Mouse (Mus musculus): ENCODE measurements at regions not wholly inside any gene's neighbourhood (a gene's known extent, or its start where the extent isn't known, plus 50 kb on each side); places are given as distances from the start of the nearest gene placed in this dataset.
A peak's percentile ranks its signal among the peaks of the same experiment; 100 is the strongest.

DNA sequence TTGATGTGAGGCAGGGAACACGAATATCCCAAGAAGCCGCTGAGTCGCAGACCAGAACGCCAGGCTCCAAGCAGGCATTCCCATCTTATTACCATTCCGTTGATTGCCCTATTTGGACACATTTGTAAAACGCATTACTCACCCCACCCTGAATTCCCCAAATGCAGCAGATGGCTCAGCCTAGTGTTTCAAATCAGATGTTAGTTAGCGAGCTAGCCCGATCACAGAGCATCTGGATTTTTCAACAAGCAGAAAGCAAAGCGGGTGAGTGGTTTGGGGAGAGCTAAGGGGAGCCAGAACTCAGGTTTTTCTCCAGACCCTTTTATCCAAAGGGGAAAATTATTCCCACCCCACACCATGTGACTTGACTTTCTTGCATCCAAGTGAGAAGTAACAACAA lies 273.2 kb downstream of the Rwdd3 start:
- DNase-seq = no peak

DNA sequence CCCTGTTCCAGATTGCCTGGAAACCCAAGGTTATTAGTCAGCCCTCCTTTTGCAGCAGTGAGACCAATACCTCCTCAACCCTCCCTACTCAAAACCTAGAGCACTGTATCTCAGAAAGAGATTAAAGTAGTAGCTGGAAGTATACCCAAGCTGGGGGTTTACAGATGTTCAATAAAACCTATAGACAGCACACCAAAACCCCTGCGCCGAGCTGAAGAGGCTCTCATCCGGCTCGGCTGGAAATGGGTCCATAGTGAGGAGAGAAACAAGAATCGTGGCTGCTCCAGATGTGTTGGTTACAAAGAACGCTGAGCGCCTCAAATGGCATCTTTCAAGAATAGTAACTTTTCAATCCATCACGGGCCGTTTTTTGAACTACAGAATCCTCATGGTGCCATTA lies 273.7 kb downstream of the Rwdd3 start:
- no peak for DNase-seq

- DNase-seq = no peak
Observed at GRCm38 (mm10) chr3:120897221-120897620, 274.3 kb downstream of the Rwdd3 start.

- DNase-seq = peak; percentile 2
Observed at GRCm38 (mm10) chr3:120886063-120886841, 285.2 kb downstream of the Rwdd3 start.

DNA sequence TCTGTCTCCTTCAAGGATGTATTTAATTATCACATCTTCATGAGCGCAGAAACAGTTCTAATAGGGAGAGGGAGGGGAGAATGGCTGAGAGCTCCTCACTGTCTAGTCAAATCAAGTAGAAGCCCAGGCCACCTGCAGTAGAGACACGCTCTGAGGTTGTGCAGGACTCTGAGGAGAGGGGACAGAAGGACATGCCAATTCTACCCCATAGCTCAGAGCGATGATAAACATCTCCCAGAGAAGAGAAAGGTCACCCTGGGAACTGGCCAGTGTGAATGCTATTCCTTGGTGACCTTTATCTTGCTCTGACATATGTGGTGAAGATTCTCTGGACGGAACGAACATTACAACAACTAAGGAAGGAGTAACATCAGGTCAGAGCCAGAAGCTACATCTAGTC lies 286.1 kb downstream of the Rwdd3 start:
- no peak for DNase-seq

DNA sequence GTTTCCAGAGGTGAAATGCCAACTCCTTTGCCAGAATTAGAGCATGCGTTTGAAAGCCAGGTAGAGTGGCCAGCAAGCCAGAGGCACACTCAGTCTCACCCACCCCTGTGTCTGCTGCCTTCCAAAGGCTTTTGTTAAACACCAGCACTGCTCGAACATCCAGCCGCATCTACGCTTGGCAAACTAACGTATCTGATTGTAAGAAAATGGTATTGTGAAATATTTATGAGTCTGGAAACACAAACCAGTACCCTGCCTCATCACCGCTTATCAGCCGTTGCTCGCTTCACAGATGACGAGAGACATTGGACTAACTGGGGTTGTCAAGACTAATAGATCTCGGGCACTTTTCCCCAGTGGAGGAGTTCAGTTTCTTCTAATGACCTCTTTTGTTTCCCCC lies 287.3 kb downstream of the Rwdd3 start:
- no peak for DNase-seq

DNA sequence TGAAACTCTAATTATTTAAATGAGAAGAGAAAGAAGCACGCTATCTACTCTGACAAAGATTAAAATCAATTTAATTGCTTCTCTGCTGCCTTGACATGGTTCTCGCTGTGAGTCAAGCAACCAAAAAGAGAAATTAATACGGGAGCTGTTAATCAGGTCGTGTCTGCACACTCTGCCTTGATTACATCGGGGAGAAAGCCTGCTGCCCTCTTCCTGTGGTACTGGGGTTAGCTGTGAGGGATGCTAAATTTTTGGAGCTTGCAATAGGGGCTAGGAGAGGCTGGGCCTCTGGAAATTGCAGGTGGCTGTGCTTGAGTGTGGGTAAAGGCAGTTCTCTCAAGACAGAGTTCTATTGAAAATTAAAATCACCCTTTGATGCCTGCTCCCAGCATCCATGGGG lies 287.8 kb downstream of the Rwdd3 start:
- no peak for DNase-seq

DNA sequence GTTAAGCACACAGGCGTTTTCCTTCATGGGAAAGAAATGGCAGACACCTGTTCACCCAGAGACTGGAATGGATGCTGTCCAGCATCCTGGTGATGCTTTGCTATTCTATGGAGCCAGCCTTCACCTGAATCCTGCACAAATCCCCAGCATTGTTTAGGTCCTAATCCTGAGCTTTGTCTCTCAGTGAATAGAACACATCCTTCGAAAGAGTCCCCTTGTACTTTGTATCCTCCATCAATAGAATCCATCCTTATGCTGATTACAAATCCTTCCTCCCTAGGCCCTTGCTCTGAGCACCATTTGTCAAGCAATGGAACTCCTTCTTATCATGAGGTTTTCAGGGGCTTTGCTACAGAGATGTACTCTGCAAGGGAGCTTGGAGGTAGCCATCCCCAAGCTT lies 292.1 kb downstream of the Rwdd3 start:
- DNase-seq = no peak

DNA sequence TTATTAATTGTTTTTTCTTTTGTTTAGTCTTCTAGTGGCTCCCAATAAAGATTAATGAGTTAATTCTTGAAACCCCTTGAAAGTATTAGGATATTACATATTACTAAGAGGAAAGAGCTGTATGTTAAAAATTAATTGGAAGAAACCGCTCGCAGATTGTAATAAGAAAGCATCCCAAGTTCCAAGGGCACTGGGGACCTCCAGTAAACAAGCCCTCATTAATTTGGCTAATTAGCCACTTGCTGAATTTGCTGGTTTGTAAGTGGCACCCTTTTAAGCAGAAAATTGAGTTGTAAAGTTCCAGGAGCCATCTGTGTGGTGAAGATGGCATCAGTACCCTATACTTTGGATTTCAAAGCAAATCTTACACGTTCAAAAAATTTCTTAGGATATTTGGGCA lies 295.8 kb downstream of the Rwdd3 start:
- DNase-seq = no peak

DNA sequence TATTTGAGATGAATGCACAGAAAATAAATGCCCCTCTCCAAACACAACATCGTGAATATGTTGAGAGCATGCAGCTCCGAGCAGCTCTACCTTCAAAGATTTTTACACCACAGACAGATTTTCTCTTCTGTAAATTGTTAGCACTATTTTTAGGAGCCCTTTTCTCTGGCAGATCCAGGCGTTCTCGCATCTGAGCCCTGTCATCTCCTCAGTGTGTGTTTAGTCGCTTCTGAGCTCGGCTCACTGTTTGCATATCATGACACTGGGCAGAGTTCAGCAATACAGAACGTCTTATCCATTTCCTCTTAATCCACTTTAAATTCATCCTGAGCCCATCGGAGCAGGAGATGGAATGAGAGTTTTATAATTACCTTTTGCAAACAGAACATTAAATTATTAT lies 306.5 kb downstream of the Rwdd3 start:
- no peak for DNase-seq

DNA sequence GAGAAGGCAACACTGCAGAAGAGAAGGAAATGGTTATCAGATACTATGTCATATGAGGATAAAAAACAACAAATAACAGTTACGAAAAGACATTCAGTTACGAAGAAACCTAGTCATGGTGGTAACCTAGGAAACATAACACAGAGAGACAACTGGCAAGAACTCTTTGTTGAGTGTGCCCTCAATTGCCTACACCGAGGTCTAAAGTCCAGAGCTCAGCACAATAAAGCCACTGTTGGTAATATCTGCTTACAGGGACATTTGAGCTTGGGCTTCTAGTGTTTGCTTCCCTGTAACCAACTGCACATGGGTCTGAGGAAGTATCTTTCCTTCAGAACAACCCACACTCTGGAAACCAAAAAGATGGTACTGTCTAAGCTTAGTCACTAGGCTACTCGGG lies 309.9 kb downstream of the Rwdd3 start:
- DNase-seq = no peak

GRCm38 (mm10) chr3:120858281-120858680 lies 313.2 kb downstream of the Rwdd3 start:
- no peak for DNase-seq

DNA sequence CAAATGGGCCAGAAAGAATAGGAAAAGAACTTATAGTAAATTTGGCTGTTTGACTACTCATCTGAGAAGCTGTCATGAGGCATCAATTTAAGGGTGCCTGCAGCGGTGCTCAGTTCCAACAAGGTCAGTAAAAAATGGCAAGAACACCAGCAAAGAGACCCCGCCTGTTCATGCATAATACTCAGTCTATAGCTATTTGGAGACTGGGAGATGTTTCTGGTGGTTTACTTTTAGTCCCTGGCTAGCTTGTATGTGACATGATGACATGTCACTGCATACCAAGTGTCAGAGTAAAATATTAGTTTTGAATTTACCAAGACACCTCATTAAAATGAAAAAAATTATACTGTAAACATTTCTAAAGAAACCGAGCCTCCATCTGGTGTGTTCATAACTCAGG lies 317.2 kb downstream of the Rwdd3 start:
- no peak for DNase-seq

GRCm38 (mm10) chr3:120843623-120844022 lies 327.9 kb downstream of the Rwdd3 start:
- no peak for DNase-seq

DNA sequence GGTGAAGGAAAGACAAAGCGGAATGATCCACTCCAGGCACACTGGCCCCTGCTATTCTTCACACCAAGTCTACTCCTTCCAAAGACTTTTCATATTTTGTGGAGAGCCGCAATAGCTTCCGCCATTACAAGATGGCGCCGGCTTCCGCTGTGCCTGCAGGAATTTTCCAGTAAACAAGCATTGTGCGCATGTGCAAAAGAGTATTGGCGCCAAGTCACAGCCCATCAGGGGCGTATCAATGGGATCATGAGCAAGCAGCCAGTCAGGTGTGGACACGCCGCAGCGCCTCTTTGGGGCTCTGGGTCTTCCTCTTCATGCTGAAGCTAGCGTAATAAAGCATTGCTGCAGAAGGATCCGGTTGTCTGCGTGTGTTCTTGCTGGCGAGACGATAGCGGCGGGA lies 348.0 kb downstream of the Rwdd3 start:
- DNase-seq = no peak

- DNase-seq = no peak
Observed at GRCm38 (mm10) chr3:120811901-120812300, 359.6 kb downstream of the Rwdd3 start.

- DNase-seq = no peak
Observed at GRCm38 (mm10) chr3:120810527-120810926, 361.0 kb downstream of the Rwdd3 start.

GRCm38 (mm10) chr3:120810048-120810447 lies 361.4 kb downstream of the Rwdd3 start:
- no peak for DNase-seq

GRCm38 (mm10) chr3:120786659-120787058 lies 384.8 kb downstream of the Rwdd3 start:
- DNase-seq = no peak

DNA sequence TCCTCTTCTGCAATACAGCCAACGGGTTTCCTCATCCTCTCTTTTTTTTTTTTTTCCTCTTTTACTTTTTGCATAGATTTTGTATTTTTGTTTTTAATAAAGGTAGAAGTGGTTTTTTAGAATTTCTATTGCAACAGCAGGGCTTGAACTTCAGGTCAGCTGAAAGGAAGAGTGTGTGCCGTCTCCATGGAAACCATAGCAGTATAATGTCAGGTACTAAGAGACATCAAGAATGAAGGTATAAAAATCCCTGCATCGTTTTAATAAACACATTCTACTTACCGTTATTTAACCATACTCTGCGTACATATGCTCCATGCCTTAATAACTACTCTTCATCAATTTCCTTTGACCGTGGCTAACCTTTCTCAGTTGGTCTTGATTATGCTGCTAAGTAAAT lies 390.0 kb downstream of the Rwdd3 start:
- no peak for DNase-seq

GRCm38 (mm10) chr3:120779091-120779490 lies 392.4 kb downstream of the Rwdd3 start:
- peak; percentile 2 for DNase-seq

GRCm38 (mm10) chr3:120774951-120775350 lies 396.5 kb downstream of the Rwdd3 start:
- no peak for DNase-seq

GRCm38 (mm10) chr3:120761681-120762080 lies 409.8 kb downstream of the Rwdd3 start:
- peak; percentile 51 for DNase-seq

GRCm38 (mm10) chr3:120761223-120761622 lies 410.3 kb downstream of the Rwdd3 start:
- no peak for DNase-seq

DNA sequence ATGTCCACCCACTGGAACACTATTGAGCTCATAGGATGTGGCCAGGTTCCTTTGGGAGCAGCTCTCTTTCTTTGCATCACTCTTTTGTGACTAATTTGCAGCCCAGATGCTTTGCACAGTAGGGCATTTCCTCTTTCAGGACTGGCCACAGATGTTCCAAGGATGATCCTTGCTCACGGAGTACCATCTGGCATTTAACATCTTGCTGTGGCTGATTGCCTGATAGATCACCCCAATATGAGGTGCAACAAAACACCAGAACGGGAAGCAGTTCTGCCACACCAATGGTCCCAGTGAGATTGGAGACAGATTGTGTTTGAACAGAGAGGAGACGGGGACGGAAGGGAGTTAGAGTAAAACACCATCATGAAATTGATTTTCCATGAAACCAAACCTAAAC lies 423.0 kb downstream of the Rwdd3 start:
- no peak for DNase-seq

Measured in lung, postnatal 10 days (tissue).